Mouse (Mus musculus): Measurements from ENCODE around the gene Klk15. TPM values are rescaled to one million over a fixed set of nuclear protein-coding genes. Genes with fewer than 3 reads are reported as not detected.

The Klk15 gene
- polyA plus RNA-seq (2012; rRNA removed), result 8.0 and 8.3 TPM in 2 replicates

GRCm38 (mm10) chr7:43933440-43933839, at the start of gene Klk15:
TSS of gene Klk15 (plus strand) at chr7:43933740.

DNA sequence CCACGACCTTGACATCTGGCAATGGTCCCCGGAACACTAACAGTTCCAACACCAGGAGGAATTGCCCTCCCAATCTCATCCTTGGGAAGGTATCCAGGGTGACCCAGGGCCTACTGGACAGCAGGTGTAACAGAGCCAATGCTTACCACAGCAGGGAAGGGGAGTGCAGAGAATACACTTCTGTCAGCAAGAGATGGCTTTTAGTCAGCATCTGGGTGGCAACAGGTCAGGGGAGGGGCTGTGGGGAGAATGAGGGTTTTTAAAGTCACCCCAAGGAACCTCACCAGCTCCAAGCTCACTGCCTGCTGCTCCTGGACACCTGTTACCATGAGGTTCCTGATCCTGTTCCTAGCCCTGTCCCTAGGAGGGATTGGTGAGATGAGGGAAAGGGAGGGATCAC, 16.8 kb downstream of the Klk15 start, which contains the start of gene Klk1b8:
Gene Klk1b8 (plus strand): TSS at position 301 of the 400 bp plus-strand sequence.

DNA sequence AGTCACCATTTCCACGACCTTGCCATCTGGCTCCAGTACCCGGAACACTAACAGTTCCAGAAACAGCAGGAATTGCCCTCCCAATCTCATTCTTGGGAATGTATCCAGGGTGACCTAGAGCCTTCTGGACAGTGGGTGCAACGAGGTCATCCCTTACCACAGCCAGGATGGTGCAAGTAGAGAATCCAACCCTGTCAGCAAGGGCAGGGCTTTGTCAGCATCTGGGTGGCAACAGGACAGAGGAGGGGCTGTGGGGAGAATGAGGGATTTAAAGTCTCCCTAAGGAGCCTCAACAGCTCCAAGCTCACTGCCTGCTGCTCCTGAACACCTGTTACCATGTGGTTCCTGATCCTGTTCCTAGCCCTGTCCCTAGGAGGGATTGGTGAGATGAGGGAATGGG, 32.9 kb downstream of the Klk15 start, which contains the start of gene Klk1b1:
Gene Klk1b1 (plus strand): TSS at position 301 of the 400 bp plus-strand sequence.

GRCm38 (mm10) chr7:43975761-43976160, 42.2 kb downstream of the Klk15 start, which contains the start of gene Klk1b9:
TSS of gene Klk1b9 (plus strand) at chr7:43976061.

Other genes with a start within 250 kb of the Klk15 start
- 0.12 and 0.40 TPM in 2 replicates for gene Klk14, start 243.3 kb upstream of the Klk15 start, polyA plus RNA-seq (2012; rRNA removed)
- 0.32 and 0.38 TPM in 2 replicates for gene Klk13, start 221.2 kb upstream of the Klk15 start, polyA plus RNA-seq (2012; rRNA removed)
- gene Klk12, start 164.8 kb upstream of the Klk15 start, polyA plus RNA-seq (2012; rRNA removed), result not detected in 2 replicates
- gene Klk11, start 159.1 kb upstream of the Klk15 start, polyA plus RNA-seq (2012; rRNA removed), result 0.13 TPM in 1 of 2 replicates, not detected in the other
- 0.71 and 1.4 TPM in 2 replicates for gene Klk10, start 152.7 kb upstream of the Klk15 start, polyA plus RNA-seq (2012; rRNA removed)
- gene Klk9, start 141.8 kb upstream of the Klk15 start, polyA plus RNA-seq (2012; rRNA removed), result not detected in 2 replicates
- gene Klk8, start 136.2 kb upstream of the Klk15 start, polyA plus RNA-seq (2012; rRNA removed), result 2.8 and 3.5 TPM in 2 replicates
- gene Klk7, start 122.4 kb upstream of the Klk15 start, polyA plus RNA-seq (2012; rRNA removed), result not detected in 2 replicates
- gene Klk6, start 109.2 kb upstream of the Klk15 start, polyA plus RNA-seq (2012; rRNA removed), result not detected in 2 replicates
- not detected in 2 replicates for gene Klk5, start 91.8 kb upstream of the Klk15 start, polyA plus RNA-seq (2012; rRNA removed)
- not detected in 2 replicates for gene Klk4, start 52.6 kb upstream of the Klk15 start, polyA plus RNA-seq (2012; rRNA removed)
- gene Klk1b8, start 16.9 kb downstream of the Klk15 start, polyA plus RNA-seq (2012; rRNA removed), result not detected in 2 replicates
- gene Klk1b1, start 33.0 kb downstream of the Klk15 start, polyA plus RNA-seq (2012; rRNA removed), result not detected in 2 replicates
- not detected in 2 replicates for gene Klk1b9, start 42.3 kb downstream of the Klk15 start, polyA plus RNA-seq (2012; rRNA removed)
- gene Klk1b11, start 62.1 kb downstream of the Klk15 start, polyA plus RNA-seq (2012; rRNA removed), result 1.2 TPM in 1 of 2 replicates, not detected in the other
- gene Klk1b26, start 78.4 kb downstream of the Klk15 start, polyA plus RNA-seq (2012; rRNA removed), result not detected in 2 replicates
- 0.17 TPM in 1 of 2 replicates, not detected in the other for gene Klk1b27, start 118.5 kb downstream of the Klk15 start, polyA plus RNA-seq (2012; rRNA removed)
- 0.14 TPM in 1 of 2 replicates, not detected in the other for gene Klk1b21, start 168.6 kb downstream of the Klk15 start, polyA plus RNA-seq (2012; rRNA removed)
- 6.3 TPM in 1 of 2 replicates, not detected in the other for gene Klk1b22, start 178.9 kb downstream of the Klk15 start, polyA plus RNA-seq (2012; rRNA removed)
- 0.15 and 0.17 TPM in 2 replicates for gene Klk1b16, start 203.0 kb downstream of the Klk15 start, polyA plus RNA-seq (2012; rRNA removed)

Data from colon, adult 2 months (tissue).